Mouse (Mus musculus) liver, adult 2 months (tissue): ENCODE measurements around the gene Hoxb2.

Source experiments
- CTCF ChIP-seq: fragments of 200-500 bp; IDR thresholded peaks from 2 replicates; pipeline ENCODE4 v1.5.1; 2011; ENCODE audit warnings: low read depth, low read length, control low read depth
- POLR2A ChIP-seq: fragments of 200-500 bp; IDR thresholded peaks from 2 replicates; pipeline ENCODE4 v1.6.1; 2011; ENCODE audit warnings: low read length, control low read depth; ENCODE audit not compliant: insufficient read depth; ENCODE audit errors: extremely low read depth

DNA sequence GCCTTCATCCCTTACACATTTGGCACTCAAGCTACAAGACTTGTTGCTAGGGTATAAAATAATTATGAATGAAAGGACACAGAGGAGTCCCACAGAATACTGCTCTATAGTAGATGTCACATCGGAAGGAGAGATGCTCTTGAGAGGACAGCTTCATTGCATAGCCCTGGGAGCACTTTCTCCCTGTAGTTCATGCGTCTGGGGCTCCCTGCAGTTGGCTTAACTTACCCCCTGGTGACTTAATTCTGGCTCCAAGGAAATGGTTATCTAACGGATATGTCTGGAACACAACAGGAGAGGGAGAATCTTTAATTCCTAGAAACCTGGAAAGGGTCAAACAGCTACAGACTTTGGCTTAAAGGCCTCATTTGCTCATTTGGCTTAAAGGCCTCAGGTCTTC is 21.4 kb downstream of the Hoxb2 start:
- TF ChIP-seq CTCF (no peak), POLR2A (no peak)
